Comparison of ENCODE assay signal across 22 mouse cellular contexts in genomic region chr1:185832059-185832458, GRCm38 (mm10).
DNase-seq lines count a peak whose midpoint lies in the region; ATAC-seq lines count a peak whose summit lies in the region.
"Had no signal": no experiment of that assay in that cellular context is flagged by ENCODE, and none has a peak within 500 bp of the region (broad histone marks: within the 10 kb centered on the region; RNA-seq: fewer than 3 reads in every experiment).

No protein-coding gene starts in this region.

- DNase-seq in heart, adult 8-10 months (ENCODE audit: low spot score), result peak; percentile 4
- no peak for DNase-seq in heart, postnatal 25 days (ENCODE audit: low spot score)
- DNase-seq in urinary bladder, postnatal 25 days (ENCODE audit: low spot score), result peak; percentile 6
- DNase-seq in urinary bladder, postnatal 4 days (ENCODE audit: low spot score in 2 of 2), result no peak
- peak; percentile 55 for DNase-seq in gonadal fat pad, adult 2 months (ENCODE audit: low read depth)
- no peak for DNase-seq in testis, postnatal 10 days (ENCODE audit: low spot score)
- DNase-seq: cerebellum, adult 2 months; cerebellum, postnatal 36 days; kidney, postnatal 36 days; left cerebral cortex, postnatal 4 days; right cerebral cortex, postnatal 25 days; thymus, adult 18-20 months had no signal

- no peak overlapping the region for H3K4me2 ChIP-seq in hindbrain, embryonic 16.5 days (ENCODE audit: low read length)
- H3K4me2 ChIP-seq: forebrain, embryonic 15.5 days; hindbrain, embryonic 15.5 days; liver, embryonic 11.5 days; midbrain, embryonic 15.5 days; neural tube, embryonic 15.5 days had no signal

- intact Hi-C loops in heart, postnatal 25 days (cut with DNase I), result no loop called here

- H3K4me1 ChIP-seq in hindbrain, embryonic 16.5 days (ENCODE audit: control insufficient read depth, insufficient read depth, low read depth, low read length), result no peaks in the 10 kb centered on the region
- H3K4me1 ChIP-seq: megakaryocyte, embryonic 14.5 days had no signal

- no peak overlapping the region for H3K4me3 ChIP-seq in hindbrain, embryonic 16.5 days (ENCODE audit: low read length)
- H3K4me3 ChIP-seq: erythroblast, embryonic 14.5 days; forebrain, embryonic 15.5 days; hindbrain, embryonic 15.5 days; megakaryocyte, embryonic 14.5 days; midbrain, embryonic 15.5 days; neural tube, embryonic 15.5 days had no signal

- no peak overlapping the region for H3K9ac ChIP-seq in hindbrain, embryonic 16.5 days (ENCODE audit: low read depth, low read length)
- H3K9ac ChIP-seq: forebrain, embryonic 15.5 days; hindbrain, embryonic 15.5 days; midbrain, embryonic 15.5 days; neural tube, embryonic 15.5 days had no signal

- no peaks in the 10 kb centered on the region for H3K9me3 ChIP-seq in hindbrain, embryonic 16.5 days (ENCODE audit: control insufficient read depth, low read length)
- H3K9me3 ChIP-seq: forebrain, embryonic 15.5 days; hindbrain, embryonic 15.5 days; midbrain, embryonic 15.5 days; neural tube, embryonic 15.5 days had no signal

- H3K36me3 ChIP-seq in hindbrain, embryonic 16.5 days (ENCODE audit: control insufficient read depth, insufficient read depth, low read length), result no peaks in the 10 kb centered on the region
- H3K36me3 ChIP-seq: forebrain, embryonic 15.5 days; hindbrain, embryonic 15.5 days; midbrain, embryonic 15.5 days; neural tube, embryonic 15.5 days had no signal

- no peak for ATAC-seq in hindbrain, embryonic 16.5 days
- ATAC-seq: activated CD4-positive, CD25-positive, alpha-beta regulatory T cell, adult 4 months; forebrain, embryonic 15.5 days; intestine, embryonic 16.5 days; midbrain, embryonic 15.5 days had no signal

- no peaks in the 10 kb centered on the region for H3K27me3 ChIP-seq in hindbrain, embryonic 16.5 days (replicated peaks; ENCODE audit: control insufficient read depth, insufficient read depth, low read length)
- H3K27me3 ChIP-seq: forebrain, embryonic 15.5 days; hindbrain, embryonic 15.5 days; megakaryocyte, embryonic 14.5 days; midbrain, embryonic 15.5 days; neural tube, embryonic 15.5 days had no signal

- 82% methylated on average over 4 of the region's 4 CpGs for WGBS in hindbrain, embryonic 16.5 days

- no peak overlapping the region for H3K27ac ChIP-seq in hindbrain, embryonic 16.5 days (ENCODE audit: low read depth, low read length)
- H3K27ac ChIP-seq: forebrain, embryonic 15.5 days; hindbrain, embryonic 15.5 days; midbrain, embryonic 15.5 days; neural tube, embryonic 15.5 days had no signal

Comparison
In these comparisons a context has a peak if more than half of its experiments do, and no peak if none do; other contexts are left out.
1. DNase-seq: peak in heart, adult 8-10 months (single experiment), urinary bladder, postnatal 25 days (single experiment) and gonadal fat pad, adult 2 months (single experiment); none in heart, postnatal 25 days (single experiment), urinary bladder, postnatal 4 days (0 of 2) and testis, postnatal 10 days (single experiment).